Mouse (Mus musculus): ENCODE measurements around the gene Ddah2. TPM values are rescaled to one million over a fixed set of nuclear protein-coding genes. Genes with fewer than 3 reads are reported as not detected.

The Ddah2 gene
- polyA plus RNA-seq, 1 experiment, result 14.5 TPM

- Histone ChIP-seq H3K4me1 (ENCODE audit: control insufficient read depth, insufficient read depth, insufficient read length, low read length) (peaks cover 32% of the 10 kb centered on the region), H3K27me3 (ENCODE audit: control insufficient read depth, insufficient read depth, low read length) (no peaks in the 10 kb centered on the region), H3K36me3 (ENCODE audit: control insufficient read depth, insufficient read depth, low read length) (peaks cover 12% of the 10 kb centered on the region), H3K27ac (ENCODE audit: insufficient read depth, low read depth, low read length) (peak overlapping the region; percentile 97), H3K4me3 (ENCODE audit: low read depth, low read length) (peak overlapping the region; percentile 27)
- no peak for TF ChIP-seq CTCF (IDR thresholded peaks at IDR 0.05; ENCODE audit: extremely low read depth, insufficient read length, insufficient replicate concordance, low read depth, low read length)
- no peak; the same call in 1 of the 2 replicates for TF ChIP-seq POLR2A (IDR thresholded peaks at IDR 0.05; ENCODE audit: low read depth, low read length)
- WGBS, result 8% methylated on average over 11 of the region's 11 CpGs
Observed at GRCm38 (mm10) chr17:35048149-35048931, 10.5 kb upstream of the Ddah2 start.

DNA sequence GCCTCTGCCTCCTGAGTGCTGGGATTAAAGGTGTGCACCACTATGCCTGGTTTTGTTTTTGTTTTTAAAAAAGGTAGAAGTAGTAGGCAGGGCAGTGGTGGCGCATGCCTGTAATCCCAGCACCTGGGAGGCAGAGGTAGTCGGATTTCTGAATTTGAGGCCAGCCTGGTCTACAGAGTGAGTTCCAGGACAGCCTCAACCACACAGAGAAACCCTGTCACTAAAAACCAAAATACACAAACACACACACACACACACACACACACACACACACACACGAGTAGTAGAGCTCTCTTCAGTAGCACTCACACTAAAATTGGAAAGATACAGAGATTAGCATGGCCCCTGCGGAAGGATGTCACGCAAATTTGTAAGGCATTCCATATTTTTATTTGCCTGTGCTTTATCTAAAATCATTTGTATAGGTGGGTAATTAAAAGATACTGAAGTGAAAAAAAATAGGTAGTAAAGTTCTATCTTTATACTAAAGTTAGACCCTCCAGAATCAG, 9.8 kb upstream of the Ddah2 start:
- 50% methylated on average over 5 of the region's 5 CpGs for WGBS
- H3K27ac ChIP-seq (ENCODE audit: insufficient read depth, low read depth, low read length), result peak overlapping the region; percentile 83
- H3K4me1 ChIP-seq (ENCODE audit: control insufficient read depth, insufficient read depth, insufficient read length, low read length), result peaks cover 32% of the 10 kb centered on the region
- no peak for TF ChIP-seq CTCF (IDR thresholded peaks at IDR 0.05; ENCODE audit: extremely low read depth, insufficient read length, insufficient replicate concordance, low read depth, low read length)
- H3K4me3 ChIP-seq (ENCODE audit: low read depth, low read length), result no peak overlapping the region
- H3K36me3 ChIP-seq (ENCODE audit: control insufficient read depth, insufficient read depth, low read length), result peaks cover 18% of the 10 kb centered on the region
- H3K27me3 ChIP-seq (ENCODE audit: control insufficient read depth, insufficient read depth, low read length), result no peaks in the 10 kb centered on the region

- whole genome bisulfite sequencing, result 4% methylated on average over 11 of the region's 11 CpGs
Observed at GRCm38 (mm10) chr17:35049561-35050016, 9.2 kb upstream of the Ddah2 start, which contains the start of gene Clic1. TSS of gene Clic1 (plus strand) at chr17:35049966.

DNA sequence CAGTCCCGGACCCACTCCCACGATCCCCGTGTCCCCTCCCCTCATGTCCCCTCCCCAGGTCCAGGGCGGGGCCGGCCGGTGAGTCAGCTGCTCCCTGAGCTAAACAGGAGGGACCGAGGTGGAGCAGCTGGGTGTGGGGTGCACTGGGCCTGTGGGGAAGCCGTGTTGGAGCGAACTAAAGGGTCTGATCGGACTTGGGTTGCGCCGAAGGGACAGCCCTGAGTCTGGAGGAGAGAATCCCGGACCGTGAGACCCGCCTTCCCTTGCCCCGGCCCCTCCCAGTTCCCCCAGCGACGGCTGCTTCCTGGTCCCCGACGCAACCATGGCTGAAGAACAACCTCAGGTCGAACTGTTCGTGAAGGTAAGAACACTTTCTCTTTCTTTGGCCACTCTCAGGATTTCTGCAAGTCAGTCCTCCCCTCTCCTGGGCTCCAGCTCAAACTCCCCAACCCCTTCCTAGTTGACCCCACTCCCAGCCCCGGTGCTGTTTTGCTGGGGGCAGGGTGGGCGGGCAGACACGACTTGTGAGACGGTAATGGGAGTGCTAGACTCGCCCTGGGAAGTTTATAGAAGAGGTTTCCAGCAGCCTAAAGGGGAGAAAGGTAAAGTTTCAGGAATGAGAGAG, 8.6 kb upstream of the Ddah2 start:
- TF ChIP-seq CTCF (IDR thresholded peaks at IDR 0.05; ENCODE audit: extremely low read depth, insufficient read length, insufficient replicate concordance, low read depth, low read length) (no peak), POLR2A (IDR thresholded peaks at IDR 0.05; ENCODE audit: low read depth, low read length) (peak; percentile 73; the same call in 1 of the 2 replicates)
- peak overlapping the region; percentile 83 for H3K27ac ChIP-seq (ENCODE audit: insufficient read depth, low read depth, low read length)
- peak overlapping the region; percentile 76 for H3K4me3 ChIP-seq (ENCODE audit: low read depth, low read length)
- WGBS, result 2% methylated on average over 27 of the region's 27 CpGs
- H3K36me3 ChIP-seq (ENCODE audit: control insufficient read depth, insufficient read depth, low read length), result peaks cover 27% of the 10 kb centered on the region
- no peaks in the 10 kb centered on the region for H3K27me3 ChIP-seq (ENCODE audit: control insufficient read depth, insufficient read depth, low read length)
- H3K4me1 ChIP-seq (ENCODE audit: control insufficient read depth, insufficient read depth, insufficient read length, low read length), result peaks cover 28% of the 10 kb centered on the region

More at GRCm38 (mm10) chr17:35049561-35050016, 9.2 kb upstream of the Ddah2 start, which contains the start of gene Clic1:
- Histone ChIP-seq H3K4me3 (ENCODE audit: low read depth, low read length) (peak within 1 kb of the TSS; percentile 76), H3K36me3 (ENCODE audit: control insufficient read depth, insufficient read depth, low read length) (peaks cover 22% of the 10 kb centered on the region), H3K27me3 (ENCODE audit: control insufficient read depth, insufficient read depth, low read length) (no peaks in the 10 kb centered on the region), H3K27ac (ENCODE audit: insufficient read depth, low read depth, low read length) (peak within 1 kb of the TSS; percentile 83), H3K4me1 (ENCODE audit: control insufficient read depth, insufficient read depth, insufficient read length, low read length) (peaks cover 32% of the 10 kb centered on the region)
- TF ChIP-seq POLR2A (IDR thresholded peaks at IDR 0.05; ENCODE audit: low read depth, low read length), result peak; percentile 38; the same call in 1 of the 2 replicates
- TF ChIP-seq CTCF (IDR thresholded peaks at IDR 0.05; ENCODE audit: extremely low read depth, insufficient read length, insufficient replicate concordance, low read depth, low read length), result peak; percentile 24; the same call in 1 of the 2 replicates

DNA sequence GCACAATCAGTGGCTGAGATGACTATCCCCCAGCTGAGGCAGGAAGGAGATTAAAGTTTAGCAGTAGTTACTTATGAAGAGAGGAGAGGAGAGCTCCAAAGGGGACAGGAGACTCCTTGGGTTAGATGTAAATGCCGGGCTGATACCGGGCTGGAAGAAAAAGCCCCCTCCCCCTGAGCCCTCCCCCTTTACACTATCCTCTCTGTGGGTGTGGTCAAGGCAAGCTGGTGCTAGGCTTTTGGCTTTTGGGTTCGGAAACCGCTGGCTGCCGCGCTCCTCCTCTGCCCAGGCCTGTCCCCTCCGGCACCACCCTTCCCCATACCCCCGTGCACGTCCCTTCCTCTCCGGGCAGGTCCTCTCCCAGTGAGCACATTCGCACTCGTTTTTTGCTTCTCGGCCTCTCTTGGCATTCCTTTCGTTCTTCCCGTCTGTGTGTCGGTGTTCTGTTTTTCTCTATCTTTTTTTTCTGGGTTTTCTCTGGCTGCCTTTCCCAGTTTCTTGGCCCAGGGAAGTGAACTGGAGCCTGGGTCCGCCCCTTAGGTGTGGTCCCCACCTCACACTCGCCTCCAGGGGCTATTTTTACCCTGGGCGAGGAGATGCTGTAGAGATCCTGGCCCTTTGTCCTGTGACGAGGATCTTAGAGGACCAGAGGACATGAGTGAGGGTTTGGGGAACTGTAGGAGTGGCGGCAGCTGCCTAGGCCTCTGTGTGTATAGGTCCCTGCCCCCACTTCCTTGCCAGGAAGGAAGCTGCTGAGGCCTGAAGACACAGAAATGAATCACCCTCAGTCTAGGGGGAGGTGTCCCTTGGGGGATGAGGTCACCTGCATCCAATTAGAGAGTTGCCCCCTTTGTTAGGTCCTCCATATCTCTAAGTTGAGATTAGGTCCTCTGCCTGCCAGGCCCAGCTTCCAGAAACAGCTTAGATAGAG, 7.4 kb upstream of the Ddah2 start:
- H3K36me3 ChIP-seq (ENCODE audit: control insufficient read depth, insufficient read depth, low read length), result peaks cover 39% of the 10 kb centered on the region
- no peak for TF ChIP-seq CTCF (IDR thresholded peaks at IDR 0.05; ENCODE audit: extremely low read depth, insufficient read length, insufficient replicate concordance, low read depth, low read length)
- peak; percentile 59; the same call in 1 of the 2 replicates for TF ChIP-seq POLR2A (IDR thresholded peaks at IDR 0.05; ENCODE audit: low read depth, low read length)
- 1% methylated on average over 21 of the region's 21 CpGs for WGBS
- peak overlapping the region; percentile 76 for H3K4me3 ChIP-seq (ENCODE audit: low read depth, low read length)
- H3K4me1 ChIP-seq (ENCODE audit: control insufficient read depth, insufficient read depth, insufficient read length, low read length), result peaks cover 22% of the 10 kb centered on the region
- H3K27ac ChIP-seq (ENCODE audit: insufficient read depth, low read depth, low read length), result peak overlapping the region; percentile 83
- H3K27me3 ChIP-seq (ENCODE audit: control insufficient read depth, insufficient read depth, low read length), result no peaks in the 10 kb centered on the region

DNA sequence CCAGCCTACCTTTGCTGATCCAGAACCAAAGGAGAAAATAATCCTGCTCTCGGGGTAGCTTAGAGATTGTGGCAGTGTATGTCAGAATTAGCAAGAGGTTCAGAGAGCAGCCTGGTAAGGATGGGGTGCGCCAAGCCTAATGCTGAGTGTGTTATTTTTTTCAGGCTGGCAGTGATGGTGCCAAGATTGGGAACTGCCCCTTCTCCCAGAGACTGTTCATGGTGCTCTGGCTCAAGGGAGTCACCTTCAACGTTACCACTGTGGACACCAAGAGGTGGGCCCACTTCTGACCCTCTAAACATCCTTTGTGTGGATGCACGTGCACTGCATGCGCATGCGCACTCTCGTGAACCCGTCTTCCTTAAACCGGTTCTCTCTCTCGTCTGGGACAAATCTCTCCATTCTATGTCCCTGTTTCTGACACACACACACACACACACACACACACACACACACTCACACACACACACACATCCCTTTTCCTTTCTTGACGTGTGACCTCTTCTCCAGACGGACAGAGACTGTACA, 6.5 kb upstream of the Ddah2 start:
- Histone ChIP-seq H3K4me3 (ENCODE audit: low read depth, low read length) (peak overlapping the region; percentile 76), H3K27ac (ENCODE audit: insufficient read depth, low read depth, low read length) (peak overlapping the region; percentile 12), H3K27me3 (ENCODE audit: control insufficient read depth, insufficient read depth, low read length) (no peaks in the 10 kb centered on the region), H3K4me1 (ENCODE audit: control insufficient read depth, insufficient read depth, insufficient read length, low read length) (peaks cover 20% of the 10 kb centered on the region), H3K36me3 (ENCODE audit: control insufficient read depth, insufficient read depth, low read length) (peaks cover 45% of the 10 kb centered on the region)
- 83% methylated on average over 12 of the region's 12 CpGs for WGBS
- no peak for TF ChIP-seq CTCF (IDR thresholded peaks at IDR 0.05; ENCODE audit: extremely low read depth, insufficient read length, insufficient replicate concordance, low read depth, low read length)
- TF ChIP-seq POLR2A (IDR thresholded peaks at IDR 0.05; ENCODE audit: low read depth, low read length), result no peak
